In the genomic region with DNA sequence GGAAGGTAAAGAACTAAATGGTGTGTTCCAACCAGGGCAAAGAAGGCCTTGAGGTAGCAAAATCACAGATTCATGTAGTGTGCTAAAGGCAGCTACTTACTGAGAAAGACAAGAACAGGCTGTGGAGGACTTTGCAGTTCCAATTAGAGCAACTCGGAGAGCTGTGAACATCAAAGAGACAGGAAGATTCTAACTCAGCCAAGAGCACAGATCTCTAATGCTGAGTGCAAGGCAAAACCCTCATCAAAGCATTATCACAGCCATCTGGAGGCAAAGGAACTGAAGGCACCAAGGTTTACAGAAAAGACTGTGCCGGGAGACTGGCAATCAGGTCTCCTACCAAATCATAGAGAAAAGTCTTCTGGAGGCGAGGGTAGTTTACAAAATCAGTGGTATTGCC, we compare ENCODE assay signal across 31 mouse cellular contexts.
DNase-seq lines count a peak whose midpoint lies in the region; ATAC-seq and TF ChIP-seq lines count a peak whose summit lies in the region.
"Had no signal": no experiment of that assay in that cellular context is flagged by ENCODE, and none has a peak within 500 bp of the region (broad histone marks: within the 10 kb centered on the region; RNA-seq: fewer than 3 reads in every experiment).

No protein-coding gene starts in this region.

- no peak overlapping the region for H3K9ac ChIP-seq in forebrain, embryonic 14.5 days (ENCODE audit: low read length)
- H3K9ac ChIP-seq in forebrain, embryonic 11.5 days (ENCODE audit: low read length), result no peak overlapping the region
- H3K9ac ChIP-seq: embryonic facial prominence, embryonic 13.5 days; hindbrain, embryonic 14.5 days; limb, embryonic 13.5 days; lung, embryonic 15.5 days; neural tube, embryonic 13.5 days; stomach, embryonic 15.5 days had no signal

- TF ChIP-seq CTCF in brain, embryonic 14.5 days (IDR thresholded peaks at IDR 0.05; ENCODE audit: borderline replicate concordance, extremely low read depth, insufficient read depth, insufficient read length), result no peak
- no peak for TF ChIP-seq CTCF in left cerebral cortex, adult 2 months (IDR thresholded peaks at IDR 0.05)

- DNase-seq in forebrain, embryonic 14.5 days (ENCODE audit: low spot score), result peak; percentile 40
- no peak for DNase-seq in forebrain, embryonic 11.5 days (ENCODE audit: low spot score)
- DNase-seq in heart, adult 11 months, result peak; percentile 69
- no peak for DNase-seq in heart, postnatal 14 days
- peak; percentile 30 for DNase-seq in CD4-positive helper T cell, adult 2 months (ENCODE audit: low read depth, low spot score)
- DNase-seq in brain, embryonic 14.5 days (ENCODE audit: low read depth), result peak; percentile 65
- no peak for DNase-seq in embryo, embryonic 10.5 days (ENCODE audit: low spot score)
- DNase-seq in left cerebral cortex, adult 2 months (ENCODE audit: extremely low spot score in 1 of 2, low spot score in 2 of 2), result no peak
- DNase-seq: adrenal gland, adult 8-10 months; cerebellum, adult 11-12 months; cerebellum, adult 9-11 months; gastrocnemius, postnatal 14 days; heart, adult 18-20 months; heart, postnatal 4 days; kidney, adult 11 months; kidney, postnatal 14 days; right cerebral cortex, postnatal 14 days; thymus, postnatal 36 days had no signal

- intact Hi-C loops in heart, postnatal 14 days (cut with DNase I), result no loop called here
- intact Hi-C loops in left cerebral cortex, adult 2 months (cut with DNase I), result no loop called here

- no peak for TF ChIP-seq POLR2A in brain, embryonic 14.5 days (IDR thresholded peaks at IDR 0.05; ENCODE audit: borderline replicate concordance, extremely low read depth, insufficient read depth, insufficient read length, poor library complexity, severe bottlenecking)

- ATAC-seq in forebrain, embryonic 14.5 days, result peak; percentile 50; the same call in 1 of the 2 replicates
- no peak for ATAC-seq in forebrain, embryonic 11.5 days (replicated peaks; ENCODE audit: low FRiP score)
- ATAC-seq: inflammation-experienced regulatory T-cells, adult 6 months; midbrain, embryonic 16.5 days had no signal

- no peak overlapping the region for H3K27ac ChIP-seq in forebrain, embryonic 14.5 days (ENCODE audit: low read depth, low read length)
- no peak overlapping the region for H3K27ac ChIP-seq in forebrain, embryonic 11.5 days (ENCODE audit: low read depth, low read length)
- H3K27ac ChIP-seq in left cerebral cortex, adult 2 months, result no peak overlapping the region
- H3K27ac ChIP-seq: embryonic facial prominence, embryonic 13.5 days; hindbrain, embryonic 14.5 days; limb, embryonic 13.5 days; lung, embryonic 15.5 days; midbrain, embryonic 10.5 days; neural tube, embryonic 13.5 days; stomach, embryonic 15.5 days had no signal

- H3K4me1 ChIP-seq in forebrain, embryonic 14.5 days (ENCODE audit: control insufficient read depth, insufficient read depth, low read length), result no peaks in the 10 kb centered on the region
- H3K4me1 ChIP-seq in forebrain, embryonic 11.5 days (replicated peaks; ENCODE audit: control insufficient read depth, insufficient read depth, low read length), result no peaks in the 10 kb centered on the region
- H3K4me1 ChIP-seq: embryonic facial prominence, embryonic 13.5 days; limb, embryonic 13.5 days; lung, embryonic 15.5 days; midbrain, embryonic 10.5 days; stomach, embryonic 15.5 days had no signal

- no peak overlapping the region for H3K4me2 ChIP-seq in forebrain, embryonic 14.5 days (ENCODE audit: low read length)
- no peak overlapping the region for H3K4me2 ChIP-seq in forebrain, embryonic 11.5 days (ENCODE audit: low read depth, low read length, severe bottlenecking)
- H3K4me2 ChIP-seq: embryonic facial prominence, embryonic 13.5 days; heart, embryonic 11.5 days; hindbrain, embryonic 14.5 days; limb, embryonic 13.5 days; liver, embryonic 11.5 days; lung, embryonic 15.5 days; neural tube, embryonic 13.5 days; stomach, embryonic 15.5 days had no signal

- no peaks in the 10 kb centered on the region for H3K27me3 ChIP-seq in forebrain, embryonic 14.5 days (replicated peaks; ENCODE audit: control insufficient read depth, insufficient read depth, low read length)
- no peaks in the 10 kb centered on the region for H3K27me3 ChIP-seq in forebrain, embryonic 11.5 days (ENCODE audit: control insufficient read depth, insufficient read depth, low read length)
- H3K27me3 ChIP-seq: CH12.LX; embryonic facial prominence, embryonic 13.5 days; limb, embryonic 13.5 days; lung, embryonic 15.5 days; neural tube, embryonic 13.5 days; stomach, embryonic 15.5 days had no signal

- no peaks in the 10 kb centered on the region for H3K36me3 ChIP-seq in forebrain, embryonic 14.5 days (ENCODE audit: control insufficient read depth, insufficient read depth, low read length)
- H3K36me3 ChIP-seq in forebrain, embryonic 11.5 days (ENCODE audit: control insufficient read depth, insufficient read depth, low read length), result no peaks in the 10 kb centered on the region
- H3K36me3 ChIP-seq: embryonic facial prominence, embryonic 13.5 days; limb, embryonic 13.5 days; lung, embryonic 15.5 days; midbrain, embryonic 10.5 days; neural tube, embryonic 13.5 days; stomach, embryonic 15.5 days had no signal

- WGBS in forebrain, embryonic 14.5 days, result 83% methylated on average over 3 of the region's 3 CpGs
- WGBS in forebrain, embryonic 11.5 days, result 79% methylated on average over 3 of the region's 3 CpGs

- no peaks in the 10 kb centered on the region for H3K9me3 ChIP-seq in forebrain, embryonic 14.5 days (replicated peaks; ENCODE audit: control insufficient read depth, low read length)
- no peaks in the 10 kb centered on the region for H3K9me3 ChIP-seq in forebrain, embryonic 11.5 days (ENCODE audit: control insufficient read depth, low read length)
- H3K9me3 ChIP-seq: embryonic facial prominence, embryonic 13.5 days; limb, embryonic 13.5 days; lung, embryonic 15.5 days; midbrain, embryonic 10.5 days; neural tube, embryonic 13.5 days; stomach, embryonic 15.5 days had no signal

- no peak overlapping the region for H3K4me3 ChIP-seq in forebrain, embryonic 14.5 days (ENCODE audit: low read depth, low read length)
- no peak overlapping the region for H3K4me3 ChIP-seq in forebrain, embryonic 11.5 days (ENCODE audit: low read depth, low read length)
- H3K4me3 ChIP-seq in left cerebral cortex, adult 2 months, result no peak overlapping the region
- H3K4me3 ChIP-seq: embryonic facial prominence, embryonic 13.5 days; limb, embryonic 13.5 days; lung, embryonic 15.5 days; midbrain, embryonic 10.5 days; myocyte; neural tube, embryonic 13.5 days; stomach, embryonic 15.5 days had no signal

Comparison
In these comparisons a context has a peak if more than half of its experiments do, and no peak if none do; other contexts are left out.
1. DNase-seq: peak in forebrain, embryonic 14.5 days (single experiment), heart, adult 11 months (single experiment), CD4-positive helper T cell, adult 2 months (single experiment) and brain, embryonic 14.5 days (single experiment); none in forebrain, embryonic 11.5 days (single experiment), heart, postnatal 14 days (0 of 2), embryo, embryonic 10.5 days (single experiment) and left cerebral cortex, adult 2 months (0 of 2).